ENCODE assay signal across 43 mouse cellular contexts in genomic region chr15:89264485-89264884, GRCm38 (mm10). TPM values are rescaled to one million over a fixed set of nuclear protein-coding genes. Genes with fewer than 3 reads are reported as not detected.
"Had no signal": no experiment of that assay in that cellular context is flagged by ENCODE, and none has a peak within 500 bp of the region (broad histone marks: within the 10 kb centered on the region; RNA-seq: fewer than 3 reads in every experiment).

No protein-coding gene starts in this region.

- H3K27ac ChIP-seq: limb, embryonic 10.5 days; limb, embryonic 12.5 days; limb, embryonic 13.5 days; limb, embryonic 15.5 days; liver, embryonic 12.5 days; liver, embryonic 13.5 days; liver, embryonic 14.5 days; liver, embryonic 15.5 days; lung, embryonic 15.5 days; macrophage; midbrain, embryonic 10.5 days; midbrain, embryonic 12.5 days; midbrain, embryonic 13.5 days; midbrain, embryonic 15.5 days; neural tube, embryonic 12.5 days; neural tube, embryonic 13.5 days had no signal

- H3K9ac ChIP-seq: limb, embryonic 12.5 days; limb, embryonic 13.5 days; limb, embryonic 15.5 days; liver, embryonic 12.5 days; liver, embryonic 13.5 days; liver, embryonic 14.5 days; liver, embryonic 15.5 days; liver, postnatal 0 days; lung, embryonic 14.5 days; lung, embryonic 15.5 days; midbrain, embryonic 12.5 days; midbrain, embryonic 13.5 days; midbrain, embryonic 15.5 days; neural tube, embryonic 12.5 days; neural tube, embryonic 13.5 days had no signal

- DNase-seq: left cerebral cortex, postnatal 4 days; liver; liver, embryonic 13.5 days; liver, postnatal 0 days; lung, adult 18-20 months; lung, adult 2 months; lung, embryonic 14.5 days; lung, postnatal 10 days; lung, postnatal 14 days; lung, postnatal 36 days; lung, postnatal 4 days; midbrain, embryonic 14.5 days had no signal

- H3K4me1 ChIP-seq: limb, embryonic 10.5 days; limb, embryonic 12.5 days; limb, embryonic 13.5 days; limb, embryonic 15.5 days; liver, embryonic 12.5 days; liver, embryonic 13.5 days; liver, embryonic 15.5 days; lung, embryonic 15.5 days; midbrain, embryonic 10.5 days; midbrain, embryonic 12.5 days; midbrain, embryonic 13.5 days; midbrain, embryonic 15.5 days; neural tube, embryonic 12.5 days; neural tube, embryonic 13.5 days had no signal

- ATAC-seq: liver, embryonic 12.5 days; liver, postnatal 0 days; lung, postnatal 0 days; midbrain, embryonic 13.5 days; midbrain, embryonic 15.5 days; midbrain, embryonic 16.5 days had no signal

- H3K9me3 ChIP-seq: limb, embryonic 10.5 days; limb, embryonic 12.5 days; limb, embryonic 13.5 days; limb, embryonic 15.5 days; liver, embryonic 12.5 days; liver, embryonic 13.5 days; liver, embryonic 15.5 days; lung, embryonic 15.5 days; megakaryocyte, embryonic 14.5 days; midbrain, embryonic 10.5 days; midbrain, embryonic 12.5 days; midbrain, embryonic 13.5 days; midbrain, embryonic 15.5 days; neural tube, embryonic 12.5 days; neural tube, embryonic 13.5 days had no signal

- H3K27me3 ChIP-seq: limb, embryonic 12.5 days; limb, embryonic 13.5 days; limb, embryonic 15.5 days; liver, embryonic 12.5 days; liver, embryonic 13.5 days; liver, embryonic 15.5 days; lung, embryonic 15.5 days; megakaryocyte, embryonic 14.5 days; midbrain, embryonic 12.5 days; midbrain, embryonic 13.5 days; midbrain, embryonic 15.5 days; neural tube, embryonic 12.5 days; neural tube, embryonic 13.5 days had no signal

- H3K4me2 ChIP-seq: limb, embryonic 12.5 days; limb, embryonic 13.5 days; limb, embryonic 15.5 days; liver, embryonic 12.5 days; liver, embryonic 13.5 days; liver, embryonic 15.5 days; lung, embryonic 14.5 days; lung, embryonic 15.5 days; midbrain, embryonic 11.5 days; midbrain, embryonic 12.5 days; midbrain, embryonic 13.5 days; midbrain, embryonic 15.5 days; neural tube, embryonic 12.5 days; neural tube, embryonic 13.5 days had no signal

- H3K4me3 ChIP-seq: limb, embryonic 10.5 days; limb, embryonic 12.5 days; limb, embryonic 13.5 days; limb, embryonic 15.5 days; liver, embryonic 12.5 days; liver, embryonic 13.5 days; liver, embryonic 15.5 days; lung, embryonic 15.5 days; megakaryocyte, embryonic 14.5 days; midbrain, embryonic 10.5 days; midbrain, embryonic 12.5 days; midbrain, embryonic 13.5 days; midbrain, embryonic 15.5 days; myocyte; neural tube, embryonic 12.5 days; neural tube, embryonic 13.5 days had no signal

RNA-seq across cellular contexts. Expression of gene Adm2, which starts 58.0 kb away (rescaled TPM):
- total RNA-seq: left cerebral cortex, postnatal 10 days; left cerebral cortex, postnatal 14 days; left cerebral cortex, postnatal 25 days; left cerebral cortex, postnatal 36 days; left cerebral cortex, postnatal 4 days; liver, adult 2 months; megakaryocyte progenitor cell, adult 5-6 weeks; megakaryocyte, adult 5-6 weeks; megakaryocyte-erythroid progenitor cell, adult 5-6 weeks; midbrain, postnatal 0 days; monocyte, adult 5-6 weeks had no signal
- polyA plus RNA-seq: limb, embryonic 11.5 days; liver, adult 2 months; macrophage; midbrain, embryonic 11.5 days; midbrain, embryonic 12.5 days; midbrain, embryonic 13.5 days; midbrain, embryonic 14.5 days; midbrain, embryonic 15.5 days; midbrain, embryonic 16.5 days; midbrain, postnatal 0 days; neural tube, embryonic 12.5 days; neural tube, embryonic 13.5 days had no signal
